Mouse (Mus musculus) c-Kit-positive CD71-negative TER-119-negative erythroid progenitor cells, embryonic 14.5 days (primary cell): ENCODE results near the gene Lsm4.

Experiments used
- DNase-seq: peaks from one replicate; pipeline ENCODE4 v3.0.0-alpha.2; 2013; ENCODE audit warnings: low read depth

Gene Lsm4

GRCm38 (mm10) chr8:70649324-70649723 is 23.7 kb upstream of the Lsm4 start:
- no peak for DNase-seq

DNA sequence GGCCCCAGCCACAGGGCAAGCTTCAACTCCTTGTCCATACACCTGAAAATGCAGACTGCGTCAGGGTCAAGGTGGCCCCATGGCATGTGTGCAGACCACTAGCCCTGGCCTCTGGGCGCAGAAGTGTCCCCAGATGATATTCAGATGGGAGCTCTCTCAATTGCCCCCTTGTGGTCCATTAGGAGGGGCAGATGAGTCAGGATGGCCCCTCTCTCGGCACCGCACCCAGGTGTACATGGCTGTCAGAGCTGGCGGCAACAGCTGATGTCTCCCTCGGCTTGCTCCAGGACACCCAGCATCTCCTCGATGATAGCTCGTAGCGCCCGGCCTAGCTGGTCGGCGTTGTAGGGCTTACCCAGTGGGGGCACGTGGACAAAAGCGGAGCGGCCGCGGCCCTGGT is 22.7 kb upstream of the Lsm4 start:
- DNase-seq, result no peak

- peak; percentile 61 for DNase-seq
Measured at GRCm38 (mm10) chr8:70653226-70653625, 19.8 kb upstream of the Lsm4 start.

GRCm38 (mm10) chr8:70654121-70654520 is 18.9 kb upstream of the Lsm4 start:
- no peak for DNase-seq

GRCm38 (mm10) chr8:70655469-70655868 is 17.6 kb upstream of the Lsm4 start:
- DNase-seq, result no peak

GRCm38 (mm10) chr8:70656193-70656790 is 16.8 kb upstream of the Lsm4 start:
- DNase-seq, result no peak

DNA sequence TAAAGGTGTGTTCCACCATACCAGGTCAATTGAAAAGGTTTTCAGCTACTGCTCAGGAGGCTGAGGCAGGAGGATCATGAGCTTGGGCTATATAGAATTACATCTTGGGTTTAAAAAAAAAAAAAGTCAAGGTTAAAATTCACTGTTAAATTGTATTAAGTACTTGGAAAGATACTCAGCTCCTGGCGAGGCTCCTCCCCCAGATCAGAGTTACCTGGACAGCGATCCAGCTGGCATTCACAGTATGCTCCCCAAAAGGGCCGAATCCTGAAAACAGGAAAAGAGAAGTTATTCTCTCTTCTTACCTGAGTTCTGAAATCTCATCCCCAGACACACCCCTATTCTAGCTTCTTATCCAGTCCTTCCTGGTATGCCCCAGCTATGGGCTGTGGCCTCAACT is 15.8 kb upstream of the Lsm4 start:
- DNase-seq, result no peak

GRCm38 (mm10) chr8:70657739-70658138 is 15.3 kb upstream of the Lsm4 start:
- no peak for DNase-seq

DNA sequence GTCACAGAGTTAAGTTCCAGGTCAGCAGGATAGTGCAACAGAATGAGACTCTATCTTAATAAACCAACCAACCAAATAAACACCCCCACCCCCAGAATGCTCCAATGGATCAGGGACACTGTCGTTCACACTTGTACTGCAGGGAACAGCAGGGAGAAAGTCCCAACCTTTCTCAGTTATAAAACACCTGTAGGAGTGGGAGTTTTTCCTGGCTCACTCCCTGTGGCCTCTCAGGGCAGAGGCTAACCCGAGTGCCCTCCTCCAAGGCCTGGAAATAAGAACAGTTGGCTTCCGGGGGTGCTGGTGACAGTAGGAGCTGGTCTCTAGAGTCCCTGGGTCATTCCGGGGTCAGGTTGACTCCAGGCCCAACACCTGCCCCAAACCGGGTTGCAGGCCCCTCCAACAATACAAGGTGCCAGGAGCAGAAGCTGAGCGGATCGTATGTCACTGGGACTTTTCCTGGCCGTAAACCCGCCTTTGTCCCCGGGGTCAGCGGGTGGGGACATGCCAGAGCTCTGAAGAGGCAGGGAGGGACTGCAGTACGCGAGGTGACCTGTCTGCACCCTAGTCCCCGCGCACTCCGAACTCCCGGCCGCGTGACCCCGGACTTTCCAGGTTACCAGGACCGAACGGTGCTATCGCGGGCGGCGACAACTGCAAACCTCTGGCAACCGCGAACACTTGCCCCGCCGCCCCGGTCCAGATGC is 14.0 kb upstream of the Lsm4 start:
- no peak for DNase-seq

DNA sequence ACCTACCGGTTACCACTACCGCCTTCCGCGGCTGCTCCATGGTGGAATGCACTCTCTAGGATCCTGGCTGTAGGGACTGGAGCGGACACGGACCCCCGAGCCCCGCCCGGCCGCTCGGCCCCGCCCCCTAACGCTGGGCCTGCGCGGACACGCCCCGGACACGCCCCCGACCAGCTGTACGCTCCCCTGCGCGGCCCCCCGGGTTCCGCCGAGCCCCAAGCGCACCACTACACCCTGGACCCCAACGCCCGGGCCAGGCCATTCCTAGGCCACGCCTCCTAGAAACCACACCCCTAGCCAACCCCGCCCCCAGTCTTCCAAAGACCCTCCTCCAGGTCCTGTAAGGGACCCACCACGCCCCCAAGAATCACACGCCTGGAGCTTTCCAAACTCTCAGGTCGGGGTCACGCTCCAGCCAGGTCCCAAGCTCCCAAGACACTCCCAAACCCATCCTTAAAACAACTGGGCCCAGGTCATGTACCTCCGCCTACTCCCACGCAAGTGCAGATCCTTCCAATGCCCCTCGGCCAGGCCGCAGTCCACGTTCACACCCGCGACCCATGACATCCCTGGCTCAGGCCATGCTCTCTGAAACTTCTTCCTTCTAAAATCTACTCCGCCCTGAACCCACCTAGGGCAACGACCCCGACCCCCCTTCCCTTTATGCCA is 13.3 kb upstream of the Lsm4 start:
- peak; percentile 83 for DNase-seq

GRCm38 (mm10) chr8:70660273-70660725 is 12.7 kb upstream of the Lsm4 start, which contains the start of gene Pgpep1:
Gene Pgpep1, minus strand, starts transcription at chr8:70660388.
- no peak for DNase-seq

GRCm38 (mm10) chr8:70663691-70664090 is 9.4 kb upstream of the Lsm4 start:
- DNase-seq, result no peak

- DNase-seq, result no peak
Measured at GRCm38 (mm10) chr8:70664631-70665030, 8.4 kb upstream of the Lsm4 start.

DNA sequence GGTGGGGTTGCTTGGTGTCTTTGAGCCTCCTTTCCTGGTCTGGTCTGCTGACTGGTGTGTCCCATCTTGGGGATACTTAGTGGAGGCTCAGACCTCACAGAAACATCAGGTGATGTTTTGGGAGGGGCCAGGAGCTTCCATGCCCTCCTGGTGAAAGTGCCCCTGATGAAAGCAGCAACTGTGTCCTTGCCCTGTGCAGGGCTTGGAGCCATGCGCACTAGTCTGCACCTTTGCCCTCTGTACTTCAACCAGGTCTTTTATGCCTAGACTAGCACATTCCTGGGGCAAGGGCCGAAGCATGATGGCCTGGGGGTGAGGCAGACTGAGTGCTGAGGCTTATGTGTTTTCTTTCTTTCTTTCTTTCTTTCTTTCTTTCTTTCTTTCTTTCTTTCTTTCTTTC is 7.4 kb upstream of the Lsm4 start:
- no peak for DNase-seq

- DNase-seq, result no peak
Measured at GRCm38 (mm10) chr8:70667071-70667470, 6.0 kb upstream of the Lsm4 start.

- no peak for DNase-seq
Measured at GRCm38 (mm10) chr8:70671615-70672324, 1.3 kb upstream of the Lsm4 start.

DNA sequence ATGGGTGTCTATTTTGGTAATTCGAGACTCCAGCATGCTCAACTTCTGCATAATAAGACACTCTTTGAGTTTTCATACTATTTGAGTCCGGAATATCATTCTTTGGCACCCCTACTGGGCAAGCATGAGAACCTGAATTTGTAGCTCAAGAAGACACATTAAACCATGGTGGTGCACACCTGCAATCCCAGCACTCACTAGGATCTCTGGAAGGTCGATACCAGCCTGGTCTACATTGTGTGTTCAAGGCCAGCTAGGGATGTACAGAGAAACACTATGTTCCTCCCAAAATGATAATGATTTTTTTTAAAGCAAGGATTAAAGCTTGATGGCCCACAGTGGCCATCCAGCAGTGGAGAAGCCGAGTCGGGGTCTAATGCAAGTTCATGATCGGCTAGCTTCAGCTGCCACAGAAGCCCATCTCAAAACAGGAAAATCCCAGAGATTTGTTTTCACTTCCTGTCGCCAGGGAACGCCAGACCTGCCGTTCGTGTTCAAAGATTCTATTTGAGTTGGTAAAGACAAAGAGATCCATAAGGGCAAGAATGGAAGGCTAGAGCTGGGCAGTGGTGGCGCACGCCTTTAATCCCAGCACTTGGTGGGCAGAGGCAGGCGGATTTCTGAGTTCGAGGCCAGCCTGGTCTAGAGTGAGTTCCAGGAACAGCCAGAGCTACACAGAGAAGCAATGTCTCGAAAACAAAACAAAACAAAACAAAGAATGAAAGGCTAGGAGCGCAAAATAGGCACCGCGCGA is 546 bp upstream of the Lsm4 start:
- DNase-seq, result no peak

- no peak for DNase-seq
Measured at GRCm38 (mm10) chr8:70674109-70674508, 1.1 kb downstream of the Lsm4 start.

DNA sequence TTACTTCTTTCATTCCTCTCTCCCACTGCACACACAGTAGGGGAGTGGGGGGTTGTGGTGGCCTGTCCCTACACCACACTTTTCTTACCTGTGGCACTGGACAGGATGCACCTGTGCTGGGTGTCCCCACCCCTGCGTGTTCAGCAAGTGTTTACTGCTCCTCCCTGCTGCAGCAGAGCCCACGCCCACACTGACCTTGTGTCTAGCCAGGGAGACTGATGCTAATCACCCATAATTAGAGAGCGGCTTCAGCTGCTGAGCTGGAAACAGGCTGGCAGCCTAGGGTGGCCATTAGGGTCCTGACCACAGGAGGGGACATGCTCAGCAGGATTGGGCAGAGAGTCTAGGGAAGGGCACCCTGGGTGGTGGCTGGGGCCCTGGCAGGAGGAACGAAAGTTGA is 1.7 kb downstream of the Lsm4 start:
- no peak for DNase-seq

DNA sequence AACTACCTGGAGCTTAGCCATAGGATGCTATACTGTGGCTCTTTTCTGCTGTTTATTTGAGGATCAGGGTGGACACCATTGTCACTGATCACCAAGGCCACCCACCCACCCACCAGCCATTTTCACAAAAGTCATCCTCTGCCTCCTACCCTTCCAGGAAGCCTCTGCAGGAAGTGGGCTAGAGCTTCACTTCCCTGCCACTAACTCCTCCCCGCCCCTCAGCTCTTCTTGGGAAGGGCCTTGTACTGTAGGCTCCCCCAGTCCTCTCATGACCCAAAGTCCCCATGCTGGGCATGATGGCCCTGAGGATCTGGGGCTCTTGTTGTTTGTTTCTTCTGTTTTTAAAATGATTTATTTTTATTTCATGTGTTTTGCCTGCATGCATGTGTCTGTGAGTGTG is 2.3 kb downstream of the Lsm4 start:
- DNase-seq, result no peak

DNA sequence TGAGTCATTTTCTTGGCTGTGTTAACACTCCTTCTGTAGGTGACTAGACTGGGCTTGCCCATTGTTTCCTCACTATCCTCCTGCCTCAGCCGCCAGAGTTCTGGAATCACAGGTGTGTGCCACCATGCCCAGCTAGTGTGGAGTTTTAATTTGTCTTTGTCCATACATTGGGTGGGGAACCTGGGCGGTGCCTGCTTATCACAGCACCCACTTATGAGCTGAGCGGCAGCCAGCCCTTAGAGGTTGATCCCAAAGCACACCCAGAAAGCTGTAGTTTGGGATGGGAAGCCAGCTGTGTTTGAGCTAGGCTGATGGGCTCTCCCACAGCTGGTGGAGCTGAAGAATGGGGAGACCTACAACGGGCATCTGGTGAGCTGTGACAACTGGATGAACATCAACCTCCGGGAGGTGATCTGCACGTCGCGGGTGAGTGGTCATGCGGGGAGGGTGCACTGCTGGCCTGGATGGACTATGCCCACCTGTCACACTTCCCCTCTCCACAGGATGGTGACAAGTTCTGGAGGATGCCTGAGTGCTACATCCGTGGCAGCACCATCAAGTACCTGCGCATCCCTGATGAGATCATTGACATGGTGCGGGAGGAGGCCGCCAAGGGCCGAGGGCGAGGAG is 4.5 kb downstream of the Lsm4 start:
- DNase-seq, result no peak
